Mouse (Mus musculus): ENCODE results near the gene Ank3.

DNA sequence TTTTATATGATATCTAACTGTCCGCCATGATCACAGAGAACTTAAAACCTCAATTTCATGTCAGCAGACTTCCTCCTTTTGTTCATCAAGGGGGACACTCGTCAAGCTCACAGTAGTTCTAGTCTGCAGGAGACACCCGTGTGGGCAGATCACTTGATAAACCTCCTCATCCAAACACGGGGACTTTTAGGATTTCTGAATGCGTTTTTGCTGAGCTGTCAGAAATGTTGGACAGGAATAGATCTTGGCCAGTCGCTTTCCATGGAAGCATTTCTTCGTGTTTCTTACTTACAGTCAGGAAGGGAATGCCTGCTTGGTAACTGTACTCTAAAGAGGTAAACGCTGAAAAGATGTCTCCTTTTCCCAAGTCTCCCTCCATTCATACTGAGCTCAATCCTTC lies 598.5 kb downstream of the Ank3 start:
- TF ChIP-seq POLR2A (IDR thresholded peaks at IDR 0.05; ENCODE audit: extremely low read depth, insufficient read depth, low read length) (no peak), CTCF (IDR thresholded peaks at IDR 0.05; ENCODE audit: low read depth, low read length) (no peak)

Data from liver, adult 2 months (tissue).